8 mouse cellular contexts compared by ENCODE assay signal in genomic region chr1:93235576-93236544, GRCm38 (mm10). TPM values are rescaled to one million over a fixed set of nuclear protein-coding genes. Genes with fewer than 3 reads are reported as not detected.
DNase-seq lines count a peak whose midpoint lies in the region; ATAC-seq lines count a peak whose summit lies in the region.

Gene Sned1, plus strand, starts transcription at chr1:93235841.

- no peaks in the 10 kb centered on the region for H3K36me3 ChIP-seq in hindbrain, embryonic 14.5 days (replicated peaks; ENCODE audit: control insufficient read depth, insufficient read depth)

- H3K27me3 ChIP-seq in hindbrain, embryonic 14.5 days (ENCODE audit: control insufficient read depth, insufficient read depth, low read length): peaks cover 37% of the 10 kb centered on the region

- under 1% methylated on average over 95 of the region's 100 CpGs for WGBS in hindbrain, embryonic 14.5 days

- ATAC-seq in hindbrain, embryonic 14.5 days (ENCODE audit: low FRiP score): peak; percentile 79

- H3K9ac ChIP-seq in hindbrain, embryonic 14.5 days: peak within 1 kb of the TSS; percentile 59

- H3K27ac ChIP-seq in hindbrain, embryonic 14.5 days: no peak within 1 kb of the TSS

- peak within 1 kb of the TSS; percentile 99 for H3K4me2 ChIP-seq in hindbrain, embryonic 14.5 days (replicated peaks)

- DNase-seq in adipocyte (ENCODE audit: low spot score): peak; percentile 89
- DNase-seq in cerebellum, postnatal 36 days: peak; percentile 81 to 84
- peak; percentile 95 for DNase-seq in gastrocnemius, adult 18-20 months (ENCODE audit: low spot score)
- peak; percentile 66 for DNase-seq in hindbrain, embryonic 14.5 days (ENCODE audit: low spot score)
- peak; percentile 48 to 55 for DNase-seq in layer of hippocampus, postnatal 25 days (ENCODE audit: extremely low spot score in 1 of 2, low spot score in 1 of 2)
- peak; percentile 96 for DNase-seq in lung, postnatal 10 days
- DNase-seq in ovary, postnatal 36 days (ENCODE audit: low spot score): peak; percentile 94
- DNase-seq in urinary bladder, postnatal 14 days (ENCODE audit: low spot score): peak; percentile 94

- H3K9me3 ChIP-seq in hindbrain, embryonic 14.5 days (ENCODE audit: control insufficient read depth, low read length): no peaks in the 10 kb centered on the region

- H3K4me1 ChIP-seq in hindbrain, embryonic 14.5 days (replicated peaks; ENCODE audit: control insufficient read depth, insufficient read depth, low read length): peaks cover 14% of the 10 kb centered on the region; the same call in 1 of the 2 replicates

- H3K4me3 ChIP-seq in hindbrain, embryonic 14.5 days (replicated peaks; ENCODE audit: low read length): peak within 1 kb of the TSS; percentile 56

RNA-seq across cellular contexts. Expression of gene Sned1, which starts in this region (rescaled TPM):
- 1 to 10 TPM; 3.7 to 4.1 TPM for total RNA-seq in gastrocnemius, adult 18-20 months (2021)
- polyA plus RNA-seq in hindbrain, embryonic 14.5 days (2014; fragmentation: Nextera tagmentation; extraction: Ambion mirVana): 9.4 and 10.9 TPM in 2 replicates
- 1 to 10 TPM; 3.8 to 8.1 TPM for total RNA-seq in layer of hippocampus, postnatal 25 days (2021)
